11 mouse cellular contexts compared by ENCODE assay signal in genomic region chr13:52517021-52517420, GRCm38 (mm10).
"Had no signal": no experiment of that assay in that cellular context is flagged by ENCODE, and none has a peak within 500 bp of the region (broad histone marks: within the 10 kb centered on the region; RNA-seq: fewer than 3 reads in every experiment).

No protein-coding gene starts in this region.

- DNase-seq: lung, adult 18-20 months; lung, embryonic 14.5 days; lung, postnatal 10 days; lung, postnatal 4 days; midbrain, embryonic 14.5 days; retina, postnatal 1 day; right cerebral cortex, adult 18-20 months; right cerebral cortex, postnatal 14 days; thymus, adult 2 months; thymus, postnatal 25 days; thymus, postnatal 4 days had no signal
